Mouse (Mus musculus) adipose tissue, adult 10 weeks (tissue): ENCODE results near the gene Fuz. TPM values are rescaled to one million over a fixed set of nuclear protein-coding genes. Genes with fewer than 3 reads are reported as not detected.

Source experiments
- polyA plus RNA-seq: library from polyadenylated mRNA; stranded (reverse); fragments of 350-450 nt; fragmentation: Illumina TruSeq; extraction: RNeasy Lipid Tissue Mini Kit (QIAGEN cat#74804); gene quantifications from one replicate; pipeline ENCODE4 v1.2.3, GENCODE M21; 2014; ENCODE audit warnings: low read depth, low replicate concordance

Fuz gene
- polyA plus RNA-seq = 22.8 TPM

DNA sequence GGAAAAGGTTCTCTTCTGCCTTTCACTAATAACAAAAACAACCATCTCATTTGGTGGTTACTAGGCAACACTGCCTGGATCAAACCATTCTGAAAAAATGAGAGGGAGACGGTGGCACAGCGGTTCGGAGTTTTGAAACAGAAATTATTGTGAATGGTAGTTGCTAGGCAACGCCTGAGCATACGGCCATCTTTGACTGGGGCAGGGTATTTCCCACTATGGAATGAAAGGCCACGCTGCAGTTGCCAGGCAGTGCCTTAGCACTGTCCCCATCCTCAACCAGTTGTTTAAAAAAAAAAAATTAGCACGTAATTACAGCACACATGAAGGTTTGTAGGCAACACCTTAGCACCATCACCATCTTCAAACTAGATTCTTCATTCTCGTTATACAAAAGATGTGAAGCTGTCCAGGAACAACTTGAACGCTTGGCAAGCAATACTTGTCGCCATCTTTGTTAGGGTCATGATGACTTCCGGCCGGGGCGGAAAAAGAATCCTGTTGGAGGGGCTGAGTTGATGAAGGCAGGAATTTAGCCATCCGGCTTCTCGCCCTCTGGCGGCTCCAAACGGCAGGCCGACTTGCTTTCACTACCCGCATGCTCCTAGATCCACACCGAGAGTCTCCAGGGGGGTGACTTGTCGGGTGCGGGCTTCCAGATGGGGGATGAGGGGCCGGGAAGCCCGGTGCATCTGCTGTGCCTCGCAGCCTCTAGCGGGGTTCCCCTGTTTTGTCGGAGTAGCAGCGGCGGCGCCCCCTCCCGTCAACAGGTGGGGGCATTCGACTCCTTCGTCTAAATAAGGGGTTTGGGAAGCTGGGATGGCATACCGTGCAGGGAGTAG is at the start of gene Fuz:
Gene Fuz (plus strand): TSS at position 487 of the 842 bp plus-strand sequence.

DNA sequence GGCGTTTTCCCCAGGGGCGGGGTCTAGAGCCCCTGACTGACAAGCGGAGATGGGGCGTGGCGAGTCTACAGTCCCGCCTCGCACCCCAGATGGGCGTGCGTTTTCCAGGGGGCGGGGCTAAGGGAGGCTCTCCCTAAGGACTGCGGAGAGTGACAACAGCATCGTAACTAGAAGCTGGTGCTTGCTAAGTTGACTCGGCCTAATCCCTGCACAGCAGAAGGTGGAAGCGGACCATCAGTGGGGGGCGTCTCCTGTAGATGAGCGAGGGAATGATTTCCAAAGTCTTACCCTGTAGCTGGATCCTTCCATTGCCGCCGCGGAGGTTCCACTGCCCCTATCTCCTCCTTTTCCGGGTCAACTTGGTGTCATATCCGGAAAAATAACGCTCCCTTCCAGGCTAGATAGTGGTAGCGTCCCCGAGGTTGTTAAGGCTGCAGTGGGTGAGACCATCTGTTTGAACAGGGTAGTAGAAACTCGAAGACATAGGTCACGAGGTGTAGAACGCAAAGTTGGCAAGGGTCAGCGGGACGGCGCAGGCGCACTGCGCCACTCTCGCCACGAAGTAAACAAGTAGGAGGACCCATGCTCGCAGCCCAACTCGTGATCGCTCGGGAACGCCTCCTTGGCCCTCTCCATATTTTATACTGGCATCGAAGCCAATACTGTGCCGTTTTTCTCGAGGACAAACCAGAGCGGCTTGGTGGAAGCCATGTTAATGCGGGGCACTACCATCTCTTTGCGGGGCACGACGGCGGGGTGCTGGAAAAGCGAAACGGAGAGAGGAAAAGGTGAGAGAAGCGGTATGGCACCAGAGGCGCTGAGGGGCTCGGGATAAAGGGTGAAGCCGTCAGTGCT is 47.1 kb upstream of the Fuz start, which contains the start of the genes Akt1s1 and Tbc1d17:
Gene Akt1s1 (plus strand): TSS at position 431 of the 855 bp plus-strand sequence.
Gene Tbc1d17 (minus strand): TSS at position 519 of the 855 bp plus-strand sequence.

DNA sequence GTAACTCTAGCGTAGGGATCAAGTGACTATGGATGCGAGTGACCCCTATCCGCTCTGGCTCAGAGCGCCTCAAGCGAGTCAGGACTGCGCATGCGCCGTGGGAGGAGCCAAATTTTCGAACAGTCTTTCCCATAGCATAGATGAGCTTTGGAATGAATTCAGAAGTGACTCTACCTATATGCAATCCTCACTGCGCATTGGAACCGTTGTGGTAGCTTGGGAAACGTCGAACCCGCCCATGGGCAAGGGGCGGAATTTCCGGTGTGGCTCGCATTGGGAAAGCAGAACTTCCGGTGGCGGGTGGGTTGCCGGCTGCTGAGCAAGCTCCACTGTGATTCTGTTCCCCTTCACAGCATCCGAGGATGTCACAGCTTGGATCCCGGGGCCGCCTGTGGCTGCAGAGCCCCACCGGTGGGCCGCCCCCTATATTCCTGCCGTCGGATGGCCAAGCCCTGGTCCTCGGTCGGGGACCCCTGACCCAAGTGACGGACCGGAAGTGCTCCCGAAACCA is 38.8 kb upstream of the Fuz start, which contains the start of gene Pnkp:
Gene Pnkp (plus strand): TSS at position 98 of the 511 bp plus-strand sequence.

DNA sequence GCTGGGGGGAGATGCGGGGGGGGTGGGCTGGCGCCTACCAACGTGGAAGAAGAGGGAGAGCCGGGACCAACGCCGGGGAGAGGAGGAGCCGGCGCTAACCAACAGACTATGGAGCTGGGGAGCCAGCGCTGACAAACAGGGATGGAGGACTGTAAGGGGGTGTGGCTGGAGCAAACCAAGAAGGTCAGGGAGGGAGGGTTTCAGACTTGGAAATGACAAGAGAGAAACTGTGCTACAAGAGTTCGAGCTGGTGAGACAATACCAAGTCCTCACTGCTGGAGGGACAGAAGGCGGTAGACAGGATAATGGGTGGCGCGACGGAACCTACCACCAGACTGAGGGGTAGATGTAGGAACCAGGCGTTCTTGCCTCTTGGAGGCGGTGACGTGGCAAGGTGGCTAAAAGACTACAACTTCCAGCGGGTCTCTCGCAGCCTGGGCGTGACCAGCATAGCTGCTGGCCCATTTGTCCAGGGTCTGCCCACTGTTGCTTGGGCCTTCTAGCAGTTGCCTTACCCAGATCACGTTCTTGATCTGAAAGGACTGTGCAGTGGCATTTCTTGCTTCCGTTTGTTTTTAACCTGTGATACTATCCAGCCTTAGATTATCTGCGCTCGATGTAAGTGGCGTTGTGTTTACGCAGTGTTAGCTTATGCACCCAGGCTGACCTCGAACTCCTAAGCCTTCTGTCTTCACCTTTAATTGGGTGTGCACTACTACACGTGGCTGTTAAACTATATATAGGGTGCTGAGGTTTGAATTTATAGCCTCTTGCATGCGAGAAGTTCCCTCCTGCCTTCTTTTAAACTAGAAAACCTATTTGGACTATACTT is 26.0 kb upstream of the Fuz start, which contains the start of gene Ptov1:
Gene Ptov1 (minus strand): TSS at position 92 of the 832 bp plus-strand sequence.

DNA sequence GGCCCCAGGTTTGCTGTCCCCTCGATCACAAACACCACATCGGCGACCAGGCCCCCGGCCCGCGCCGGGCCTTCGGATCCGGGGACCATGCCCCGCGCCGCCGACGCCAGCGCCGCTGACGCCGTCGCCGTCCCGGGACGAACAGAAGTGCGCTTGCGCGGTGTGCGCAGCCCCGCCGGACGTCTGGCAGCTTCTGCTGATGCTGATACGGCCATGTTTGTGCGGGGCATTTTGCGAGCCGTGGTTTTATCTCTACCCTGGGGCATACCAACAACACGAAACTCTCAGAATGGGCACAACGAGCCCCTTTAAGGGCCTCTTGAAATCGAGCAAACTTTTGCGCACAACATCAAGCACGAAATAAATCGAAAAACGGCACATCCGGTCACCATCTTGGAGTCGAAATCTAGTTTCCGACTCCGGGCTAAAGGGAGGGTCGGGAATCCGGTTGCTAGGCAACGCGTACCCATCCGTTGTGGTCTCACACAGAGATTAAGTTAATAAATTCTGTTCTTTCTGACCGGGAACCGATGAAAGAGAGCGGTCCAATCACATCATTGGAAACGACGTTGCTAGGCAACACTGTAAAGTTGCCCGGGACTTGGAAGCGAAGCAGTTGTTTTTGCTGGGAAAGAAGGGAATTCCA is 3.5 kb upstream of the Fuz start, which contains the start of gene Med25:
Gene Med25 (minus strand): TSS at position 437 of the 646 bp plus-strand sequence.

DNA sequence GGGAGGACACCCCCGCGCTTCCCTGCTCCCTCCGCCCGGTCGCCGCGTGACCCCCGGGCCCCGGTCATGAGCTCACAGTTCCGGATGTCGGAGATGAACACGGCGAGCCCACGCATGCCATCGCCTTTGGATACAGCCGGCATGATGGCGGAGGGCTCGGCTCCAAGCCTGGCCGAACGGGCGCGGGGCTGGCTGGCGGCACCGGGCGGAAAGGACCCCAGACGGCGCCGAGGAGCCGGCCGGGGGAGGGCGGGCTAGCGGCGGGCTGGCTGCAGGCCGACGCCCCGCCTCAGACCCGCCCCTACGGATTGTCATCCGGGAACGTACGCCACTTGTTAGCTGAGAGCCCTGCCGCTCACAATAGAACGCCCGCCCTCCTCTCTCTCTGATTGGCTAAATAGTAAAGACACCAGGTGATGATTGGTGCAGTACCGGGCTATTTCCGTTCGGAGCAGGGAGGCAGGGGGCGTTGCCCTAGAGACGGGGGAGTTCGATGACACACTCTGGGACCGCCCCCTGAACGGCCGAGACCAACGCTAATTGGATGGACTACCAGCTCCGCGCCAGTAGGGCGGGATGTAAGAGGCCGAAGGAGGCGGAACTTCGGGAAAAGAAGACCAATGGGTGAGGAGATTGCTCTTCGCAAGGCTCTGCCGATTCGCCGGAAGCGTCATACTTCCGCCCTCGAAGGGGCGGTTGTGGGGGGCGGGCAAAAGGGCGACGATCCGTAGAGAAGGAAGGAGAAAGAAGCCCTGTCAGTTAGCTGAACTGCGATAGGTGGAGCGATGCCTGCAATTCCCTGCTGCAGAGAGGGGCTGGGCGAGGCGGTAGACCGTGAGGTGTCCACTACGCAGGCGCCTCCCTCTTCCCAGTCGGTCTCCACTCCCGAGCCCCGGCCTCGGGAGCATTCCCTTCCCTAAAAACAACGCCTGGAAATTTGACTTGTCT is 33.6 kb downstream of the Fuz start, which contains the start of gene Ap2a1:
Gene Ap2a1 (minus strand): TSS at position 293 of the 948 bp plus-strand sequence.

DNA sequence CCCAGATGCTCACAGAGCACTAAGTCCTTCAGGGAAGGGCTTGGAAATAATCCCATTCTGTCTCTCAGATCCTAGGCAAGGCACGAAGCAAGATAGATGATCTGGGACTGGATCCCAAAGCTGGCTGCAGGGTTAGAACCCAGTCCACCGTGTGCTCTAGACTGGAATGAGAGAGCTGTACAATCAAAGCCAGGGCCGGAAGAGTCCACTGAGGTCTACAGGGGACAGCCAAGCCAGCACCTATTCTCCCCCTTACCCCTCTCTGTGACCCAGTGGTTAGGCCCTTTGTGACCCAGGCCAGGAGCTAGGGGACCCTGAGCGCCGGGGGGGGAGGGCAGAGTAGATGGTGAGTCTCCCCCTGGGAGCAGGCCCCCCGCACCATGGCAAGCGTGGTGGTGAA is 47.0 kb downstream of the Fuz start, which contains the start of gene Tsks:
Gene Tsks (plus strand): TSS at position 301 of the 400 bp plus-strand sequence.

Other genes with a start within 250 kb of the Fuz start
- gene Myh14, start 225.2 kb upstream of the Fuz start, polyA plus RNA-seq = 9.1 TPM
- 5.2 TPM for gene Izumo2, start 187.3 kb upstream of the Fuz start, polyA plus RNA-seq
- gene Vrk3, start 147.7 kb upstream of the Fuz start, polyA plus RNA-seq = 29.0 TPM
- 0.26 TPM for gene Zfp473, start 145.0 kb upstream of the Fuz start, polyA plus RNA-seq
- gene Nup62, start 80.0 kb upstream of the Fuz start, polyA plus RNA-seq = 20.1 TPM
- 3.5 TPM for gene Il4i1, start 79.7 kb upstream of the Fuz start, polyA plus RNA-seq
- 71.7 TPM for gene Atf5, start 79.4 kb upstream of the Fuz start, polyA plus RNA-seq
- 54.3 TPM for gene Akt1s1, start 47.1 kb upstream of the Fuz start, polyA plus RNA-seq
- gene Tbc1d17, start 47.0 kb upstream of the Fuz start, polyA plus RNA-seq = 65.2 TPM
- 30.0 TPM for gene Pnkp, start 38.9 kb upstream of the Fuz start, polyA plus RNA-seq
- gene Ptov1, start 26.3 kb upstream of the Fuz start, polyA plus RNA-seq = 146 TPM
- gene Med25, start 3.4 kb upstream of the Fuz start, polyA plus RNA-seq = 66.0 TPM
- gene Ap2a1, start 33.4 kb downstream of the Fuz start, polyA plus RNA-seq = 62.5 TPM
- 12.6 TPM for gene Tsks, start 47.1 kb downstream of the Fuz start, polyA plus RNA-seq
- gene Cpt1c, start 78.8 kb downstream of the Fuz start, polyA plus RNA-seq = 8.7 TPM
- gene Prmt1, start 90.5 kb downstream of the Fuz start, polyA plus RNA-seq = 132 TPM
- 87.2 TPM for gene Irf3, start 101.6 kb downstream of the Fuz start, polyA plus RNA-seq
- 18.5 TPM for gene Bcl2l12, start 102.6 kb downstream of the Fuz start, polyA plus RNA-seq
- 57.7 TPM for gene Scaf1, start 120.3 kb downstream of the Fuz start, polyA plus RNA-seq
- gene Rras, start 121.9 kb downstream of the Fuz start, polyA plus RNA-seq = 131 TPM
- gene Prr12, start 156.8 kb downstream of the Fuz start, polyA plus RNA-seq = 15.7 TPM
- gene Nosip, start 166.3 kb downstream of the Fuz start, polyA plus RNA-seq = 43.3 TPM
- gene Prrg2, start 166.6 kb downstream of the Fuz start, polyA plus RNA-seq = 40.3 TPM
- gene Rcn3, start 196.1 kb downstream of the Fuz start, polyA plus RNA-seq = 67.3 TPM
- gene Fcgrt, start 207.8 kb downstream of the Fuz start, polyA plus RNA-seq = 149 TPM
- gene Rps11, start 228.4 kb downstream of the Fuz start, polyA plus RNA-seq = 1,035 TPM
- 2,139 TPM for gene Rpl13a, start 232.7 kb downstream of the Fuz start, polyA plus RNA-seq
- gene Gm45713, start 240.2 kb downstream of the Fuz start, polyA plus RNA-seq = not detected
- gene Flt3l, start 240.4 kb downstream of the Fuz start, polyA plus RNA-seq = 23.0 TPM